ENCODE assay signal across 7 mouse cellular contexts in the genomic region with DNA sequence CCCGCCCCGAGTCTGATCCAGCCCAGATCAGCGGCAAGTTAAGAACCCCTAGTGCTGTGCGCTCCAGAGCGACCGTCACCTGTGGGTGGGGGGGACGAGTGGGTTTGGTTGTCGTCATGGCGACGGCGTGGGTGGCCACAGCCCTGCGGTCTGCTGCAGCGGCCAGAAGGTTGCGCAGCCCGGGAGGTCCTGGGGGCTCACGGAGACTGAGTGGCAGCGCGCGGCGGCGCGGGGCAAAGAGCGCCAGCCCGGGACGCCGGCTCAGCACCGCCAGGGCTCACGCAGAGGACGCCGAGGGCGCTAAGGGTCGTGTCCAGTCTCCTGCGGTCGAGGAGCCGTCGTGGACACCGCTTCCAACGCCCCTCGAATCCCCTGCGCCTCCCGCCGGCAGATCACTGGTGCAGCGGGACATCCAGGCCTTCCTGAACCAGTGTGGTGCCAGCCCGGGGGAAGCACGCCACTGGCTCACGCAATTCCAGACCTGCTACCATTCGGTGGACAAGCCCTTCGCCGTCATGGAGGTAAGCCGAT. TPM values are rescaled to one million over a fixed set of nuclear protein-coding genes. Genes with fewer than 3 reads are reported as not detected.
DNase-seq lines count a peak whose midpoint lies in the region; ATAC-seq lines count a peak whose summit lies in the region.

A gene (plus strand): TSS at position 43 of the 531 bp plus-strand sequence.

- H3K4me2 ChIP-seq in forebrain, embryonic 13.5 days: peak within 1 kb of the TSS; percentile 44
- H3K4me2 ChIP-seq in liver, embryonic 13.5 days: peak within 1 kb of the TSS; percentile 81

- H3K9ac ChIP-seq in forebrain, embryonic 13.5 days: no peak within 1 kb of the TSS
- H3K9ac ChIP-seq in liver, embryonic 13.5 days: peak within 1 kb of the TSS; percentile 71

- no peaks in the 10 kb centered on the region for H3K36me3 ChIP-seq in forebrain, embryonic 13.5 days (ENCODE audit: poor library complexity, severe bottlenecking)
- peaks cover 17% of the 10 kb centered on the region; the same call in 1 of the 2 replicates for H3K36me3 ChIP-seq in liver, embryonic 13.5 days

- no peaks in the 10 kb centered on the region for H3K9me3 ChIP-seq in forebrain, embryonic 13.5 days (replicated peaks)
- no peaks in the 10 kb centered on the region for H3K9me3 ChIP-seq in liver, embryonic 13.5 days (replicated peaks)

- H3K27ac ChIP-seq in forebrain, embryonic 13.5 days: no peak within 1 kb of the TSS
- H3K27ac ChIP-seq in liver, embryonic 13.5 days: peak within 1 kb of the TSS; percentile 73

- peaks cover 10% of the 10 kb centered on the region; the same call in 1 of the 2 replicates for H3K4me1 ChIP-seq in forebrain, embryonic 13.5 days
- peaks cover 37% of the 10 kb centered on the region for H3K4me1 ChIP-seq in liver, embryonic 13.5 days (replicated peaks)

- no peak for ATAC-seq in forebrain, embryonic 13.5 days
- peak; percentile 4; the same call in 1 of the 2 replicates for ATAC-seq in liver, embryonic 13.5 days (ENCODE audit: low read depth)

- WGBS in forebrain, embryonic 13.5 days: under 1% methylated on average over 49 of the region's 50 CpGs
- WGBS in liver, embryonic 13.5 days (ENCODE audit: insufficient replicate concordance): 3% methylated on average over 50 of the region's 50 CpGs

- peak within 1 kb of the TSS; percentile 17; the same call in 1 of the 2 replicates for H3K4me3 ChIP-seq in forebrain, embryonic 13.5 days
- peak within 1 kb of the TSS; percentile 64 for H3K4me3 ChIP-seq in liver, embryonic 13.5 days (replicated peaks)

- H3K27me3 ChIP-seq in forebrain, embryonic 13.5 days: peaks cover 75% of the 10 kb centered on the region
- H3K27me3 ChIP-seq in liver, embryonic 13.5 days: peaks cover 69% of the 10 kb centered on the region

- peak; percentile 23 for DNase-seq in thymus, postnatal 4 days
- DNase-seq in thymus, postnatal 25 days: no peak
- no peak for DNase-seq in liver, embryonic 13.5 days
- DNase-seq in testis, postnatal 14 days (ENCODE audit: low spot score): peak; percentile 44
- DNase-seq in spleen, postnatal 36 days (ENCODE audit: low spot score in 2 of 2): no peak
- DNase-seq in layer of hippocampus, adult 11-12 months (ENCODE audit: low spot score): no peak

RNA-seq across cellular contexts. Expression of the gene that starts here (rescaled TPM):
- not detected in 2 replicates for polyA plus RNA-seq in forebrain, embryonic 13.5 days (2015; fragmentation: Nextera tagmentation; extraction: Ambion mirVana)
- polyA plus RNA-seq in liver, embryonic 13.5 days (2015; fragmentation: Nextera tagmentation; extraction: Ambion mirVana): 8.7 and 11.2 TPM in 2 replicates

Comparison
In these comparisons a context has a peak if more than half of its experiments do, and no peak if none do; other contexts are left out.
1. DNase-seq: peak in thymus, postnatal 4 days (single experiment) and testis, postnatal 14 days (single experiment); none in thymus, postnatal 25 days (single experiment), liver, embryonic 13.5 days (single experiment), spleen, postnatal 36 days (0 of 2) and layer of hippocampus, adult 11-12 months (single experiment).